Mouse (Mus musculus): ENCODE results near the gene Dact1. TPM values are rescaled to one million over a fixed set of nuclear protein-coding genes. Genes with fewer than 3 reads are reported as not detected.

Gene Dact1
- total RNA-seq (2012; rRNA removed) (2.3 and 4.6 TPM in 2 replicates), total RNA-seq (2014; rRNA removed) (2.5 and 2.7 TPM in 2 replicates), polyA plus RNA-seq (2012; ENCODE audit: insufficient read length, low read depth) (3.3 and 3.7 TPM in 2 replicates)

- Histone ChIP-seq H3K27ac (ENCODE audit: insufficient read depth, low read depth) (no peak within 1 kb of the TSS), H3K36me3 (replicated peaks in 1 of 2; ENCODE audit: control insufficient read depth in 1 of 2, insufficient read depth in 1 of 2, low read length in 1 of 2) (peaks cover 3 to 18% of the 10 kb centered on the region in 2 experiments), H3K27me3 (replicated peaks) (no peaks in the 10 kb centered on the region), H3K79me2 (replicated peaks; ENCODE audit: control insufficient read depth, extremely low read depth, insufficient read depth, poor library complexity, severe bottlenecking) (no peaks in the 10 kb centered on the region), H3K9me3 (replicated peaks; ENCODE audit: low read length) (peaks cover 8% of the 10 kb centered on the region), H3K4me3 (replicated peaks in 1 of 3; ENCODE audit: low read depth in 2 of 3, low read length in 2 of 3, poor library complexity in 1 of 3) (peak within 1 kb of the TSS in 1 of 3 experiments; percentile 52), H3K9ac (ENCODE audit: insufficient read depth, low read depth) (no peak within 1 kb of the TSS), H3K4me1 (ENCODE audit: control insufficient read depth in 1 of 2, insufficient read depth in 2 of 2) (no peaks in the 10 kb centered on the region), H3K4me2 (ENCODE audit: insufficient read depth, low read depth, poor library complexity, severe bottlenecking) (peak within 1 kb of the TSS; percentile 25; the same call in 1 of the 2 replicates)
- in situ Hi-C loops (cut with MboI; ENCODE audit: low pct_ligation_motif_present, low pct_unique_long_range_greater_than_20kb, low sequenced_read_pairs): loop anchor here (25.0 kb wide), 1 partner anchor 403 kb away; no protein-coding TSS in a partner anchor
- TF ChIP-seq USF1 (IDR thresholded peaks at IDR 0.05; ENCODE audit: low read depth, low read length): no peak
- no peak for TF ChIP-seq MXI1 (IDR thresholded peaks at IDR 0.05; ENCODE audit: low read depth, low read length)
- TF ChIP-seq ZMIZ1 (IDR thresholded peaks at IDR 0.05; ENCODE audit: low read depth, low read length): no peak
- no peak for TF ChIP-seq ETS1 (conservative IDR thresholded peaks at IDR 0.05; ENCODE audit: low read depth, low read length)
- TF ChIP-seq JUN (IDR thresholded peaks at IDR 0.05; ENCODE audit: insufficient read depth, low read depth, low read length): no peak
- no peak for TF ChIP-seq KAT2A (IDR thresholded peaks at IDR 0.05; ENCODE audit: insufficient replicate concordance, low read length)
- TF ChIP-seq POLR2AphosphoS2 (IDR thresholded peaks at IDR 0.05; ENCODE audit: low read depth, low read length): no peak
- no peak for TF ChIP-seq SIN3A (IDR thresholded peaks at IDR 0.05; ENCODE audit: low read length)
- no peak for TF ChIP-seq SMC3 (IDR thresholded peaks at IDR 0.05; ENCODE audit: low read depth, low read length)
- TF ChIP-seq MAZ (IDR thresholded peaks at IDR 0.05; ENCODE audit: low read depth, low read length): no peak
- no peak for TF ChIP-seq PAX5 (IDR thresholded peaks at IDR 0.05; ENCODE audit: low read length)
- TF ChIP-seq ZKSCAN1 (IDR thresholded peaks at IDR 0.05; ENCODE audit: borderline replicate concordance, low read depth, low read length): no peak
- TF ChIP-seq MYC (IDR thresholded peaks at IDR 0.05; ENCODE audit: low read depth, low read length): no peak
- no peak for TF ChIP-seq MAFK (IDR thresholded peaks at IDR 0.05; ENCODE audit: insufficient replicate concordance, low read length)
- no peak for TF ChIP-seq TCF12 (IDR thresholded peaks at IDR 0.05; ENCODE audit: low read depth, low read length)
- no peak for TF ChIP-seq CHD2 (IDR thresholded peaks at IDR 0.05; ENCODE audit: low read length)
- dilution Hi-C loops (cut with MboI; ENCODE audit: extremely low pct_ligation_motif_present, extremely low pct_unique_long_range_greater_than_20kb, low sequenced_read_pairs): no loop called here
- DNase-seq (ENCODE audit: extremely low read depth): no peak
Observed at GRCm38 (mm10) chr12:71309581-71310067, at the start of gene Dact1. Dact1 (plus strand) TSS chr12:71309884.

DNA sequence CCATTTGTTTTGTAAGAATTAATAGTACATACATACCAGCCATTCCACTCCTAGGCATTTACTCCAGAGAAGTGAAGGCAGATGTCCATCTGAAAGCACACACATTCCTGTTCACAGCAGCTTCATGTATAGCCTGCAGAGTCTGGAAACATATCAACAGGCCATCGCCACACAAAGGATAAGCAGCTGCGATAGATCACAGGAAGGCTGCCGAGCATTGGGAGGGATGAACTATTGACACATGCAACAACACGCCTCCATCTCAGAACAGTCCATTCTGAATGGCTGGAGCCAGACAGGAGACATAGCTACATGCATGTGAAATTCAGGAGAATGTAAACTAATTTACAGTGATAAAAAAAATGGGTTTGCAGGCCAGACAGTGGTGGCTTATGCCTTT is 45.5 kb upstream of the Dact1 start:
- Histone ChIP-seq H3K27me3 (replicated peaks) (no peaks in the 10 kb centered on the region), H3K9me3 (replicated peaks; ENCODE audit: low read length) (peaks cover 5% of the 10 kb centered on the region), H3K4me3 (replicated peaks in 1 of 3; ENCODE audit: low read depth in 2 of 3, low read length in 2 of 3, poor library complexity in 1 of 3) (no peak overlapping the region), H3K9ac (ENCODE audit: insufficient read depth, low read depth) (no peak overlapping the region), H3K4me1 (ENCODE audit: control insufficient read depth in 1 of 2, insufficient read depth in 2 of 2) (no peaks in the 10 kb centered on the region), H3K79me2 (replicated peaks; ENCODE audit: control insufficient read depth, extremely low read depth, insufficient read depth, poor library complexity, severe bottlenecking) (no peaks in the 10 kb centered on the region), H3K36me3 (replicated peaks in 1 of 2; ENCODE audit: control insufficient read depth in 1 of 2, insufficient read depth in 1 of 2, low read length in 1 of 2) (no peaks in the 10 kb centered on the region), H3K4me2 (ENCODE audit: insufficient read depth, low read depth, poor library complexity, severe bottlenecking) (no peak overlapping the region), H3K27ac (ENCODE audit: insufficient read depth, low read depth) (no peak overlapping the region)
- dilution Hi-C loops (cut with MboI; ENCODE audit: extremely low pct_ligation_motif_present, extremely low pct_unique_long_range_greater_than_20kb, low sequenced_read_pairs) (no loop called here), in situ Hi-C loops (cut with MboI; ENCODE audit: low pct_ligation_motif_present, low pct_unique_long_range_greater_than_20kb, low sequenced_read_pairs) (no loop called here)
- no peak for DNase-seq (ENCODE audit: extremely low read depth)
- TF ChIP-seq CHD1 (IDR thresholded peaks at IDR 0.05; ENCODE audit: low read depth, low read length): no peak
- no peak for TF ChIP-seq RAD21 (IDR thresholded peaks at IDR 0.05; ENCODE audit: low read depth, low read length)

All from CH12.LX (cell line).